Mouse (Mus musculus) hindbrain, embryonic 11.5 days (tissue): ENCODE measurements at regions not wholly inside any gene's neighbourhood (a gene's known extent, or its start where the extent isn't known, plus 50 kb on each side); places are given as distances from the start of the nearest gene placed in this dataset.
A peak's percentile ranks its signal among the peaks of the same experiment; 100 is the strongest.

Source experiments
- ATAC-seq: fragments of 200-750 bp; cut with Nextera tagmentation; 2 replicates; pipeline ENCODE4 v1.8.0; 2017; ENCODE audit warnings: mild to moderate bottlenecking, moderate TSS enrichment, moderate library complexity; ENCODE audit not compliant: low FRiP score
- DNase-seq: peaks from one replicate; pipeline ENCODE4 v3.0.0-alpha.2; 2015; ENCODE audit warnings: low spot score
- H3K27ac ChIP-seq: fragments of 300-500 bp; sonication (generic); 2 replicates; pipeline ENCODE4 v1.5.1; 2014; ENCODE audit warnings: mild to moderate bottlenecking, low read depth, low read length
- H3K27me3 ChIP-seq: fragments of 300-500 bp; sonication (generic); 2 replicates; pipeline ENCODE4 v1.6.1; 2014; ENCODE audit warnings: mild to moderate bottlenecking, low read length, moderate library complexity, mixed read lengths; ENCODE audit not compliant: control insufficient read depth, insufficient read depth
- H3K36me3 ChIP-seq: fragments of 300-500 bp; sonication (generic); 2 replicates; pipeline ENCODE4 v1.6.1; 2014; ENCODE audit warnings: mild to moderate bottlenecking, low read length, moderate library complexity, mixed read lengths; ENCODE audit not compliant: control insufficient read depth, insufficient read depth
- H3K4me1 ChIP-seq: fragments of 300-500 bp; sonication (generic); replicated peaks from 2 replicates; pipeline ENCODE4 v1.6.1; 2014; ENCODE audit warnings: low read length, mixed read lengths; ENCODE audit not compliant: control insufficient read depth, insufficient read depth
- H3K4me2 ChIP-seq: fragments of 300-500 bp; sonication (generic); replicated peaks from 2 replicates; pipeline ENCODE4 v1.6.1; 2014; ENCODE audit warnings: mild to moderate bottlenecking, low read depth, low read length
- H3K4me3 ChIP-seq: fragments of 300-500 bp; sonication (generic); 2 replicates; pipeline ENCODE4 v1.5.1; 2014; ENCODE audit warnings: low read depth, low read length
- H3K9ac ChIP-seq: fragments of 300-500 bp; sonication (generic); 2 replicates; pipeline ENCODE4 v1.6.1; 2014; ENCODE audit warnings: low read depth, low read length
- H3K9me3 ChIP-seq: fragments of 300-500 bp; sonication (generic); 2 replicates; pipeline ENCODE4 v1.6.1; 2016; ENCODE audit warnings: low read length; ENCODE audit not compliant: control insufficient read depth
- WGBS: fragments of 180-500 bp; shearing (Covaris S2); extraction: QIAGEN DNeasy Blood & Tissue Kit; methylation state at CpG from one replicate; pipeline ENCODE4 v1.1.7; 2014; 5-methylcytosine and 5-hydroxymethylcytosine counted together

DNA sequence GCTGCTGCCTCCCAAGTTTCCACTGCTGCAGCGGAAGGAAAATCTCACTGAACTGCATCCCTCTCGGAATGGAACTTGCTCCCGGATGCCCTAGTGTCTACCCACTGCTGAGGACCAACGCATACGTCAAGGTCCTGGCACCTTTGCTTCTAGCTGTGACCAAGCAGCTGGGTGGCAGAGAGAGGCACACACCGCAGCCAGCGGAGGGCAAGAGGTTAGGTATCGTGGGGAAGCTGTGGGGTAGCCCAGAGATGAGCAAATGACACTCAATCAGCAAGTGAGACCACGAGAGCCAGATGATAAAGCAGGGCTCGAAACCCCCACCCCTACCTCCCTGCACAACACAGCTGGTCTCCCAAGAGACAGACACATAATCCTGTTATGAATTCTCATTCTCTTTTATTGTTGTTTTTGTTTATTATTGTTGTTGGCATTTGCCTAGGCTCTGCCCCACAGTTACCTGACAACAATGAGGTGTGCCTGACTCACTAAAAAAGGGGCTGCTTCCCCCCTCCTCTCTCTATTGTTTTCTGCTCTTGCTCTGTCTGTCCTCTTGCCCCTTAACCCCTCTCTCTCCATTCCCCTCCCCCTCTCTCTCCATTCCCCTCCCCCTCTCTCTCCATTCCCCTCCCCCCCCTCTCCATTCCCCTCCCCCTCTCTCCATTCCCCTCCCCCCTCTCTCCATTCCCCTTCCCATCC lies 112.0 kb upstream of the Spred2 start:
- Histone ChIP-seq H3K27me3 (no peaks in the 10 kb centered on the region), H3K4me3 (no peak overlapping the region), H3K4me1 (no peaks in the 10 kb centered on the region), H3K27ac (no peak overlapping the region), H3K9ac (no peak overlapping the region), H3K9me3 (no peaks in the 10 kb centered on the region), H3K4me2 (no peak overlapping the region), H3K36me3 (no peaks in the 10 kb centered on the region)
- DNase-seq (peak; percentile 31), ATAC-seq (peak; percentile 65)
- 12% methylated on average over 10 of the region's 10 CpGs for WGBS

DNA sequence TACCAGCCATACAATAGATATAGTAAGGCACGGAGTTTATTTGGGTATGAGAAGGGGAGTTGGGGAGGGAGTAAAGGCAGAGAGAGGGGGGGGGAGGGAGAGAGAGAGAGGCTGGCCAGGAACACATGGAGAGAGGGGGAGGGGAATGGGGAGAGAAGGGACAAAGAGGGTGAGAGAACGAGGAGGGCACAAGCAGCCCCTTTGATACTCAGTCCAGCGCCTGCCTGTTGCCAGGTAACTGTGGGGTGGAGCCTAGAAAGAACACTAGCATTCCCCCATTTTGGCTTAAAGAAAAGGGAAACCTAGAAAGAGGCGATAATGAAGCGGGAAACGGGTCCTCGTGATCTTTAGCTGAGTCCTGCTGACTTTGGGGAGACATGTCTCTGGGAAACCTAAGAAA lies 110.6 kb upstream of the Spred2 start:
- Histone ChIP-seq H3K27ac (no peak overlapping the region), H3K4me1 (no peaks in the 10 kb centered on the region), H3K9me3 (no peaks in the 10 kb centered on the region), H3K36me3 (no peaks in the 10 kb centered on the region), H3K4me3 (no peak overlapping the region), H3K9ac (no peak overlapping the region), H3K27me3 (no peaks in the 10 kb centered on the region), H3K4me2 (no peak overlapping the region)
- DNase-seq: no peak
- WGBS: 65% methylated on average over 7 of the region's 7 CpGs
- ATAC-seq: no peak; the same call in 1 of the 2 replicates

DNA sequence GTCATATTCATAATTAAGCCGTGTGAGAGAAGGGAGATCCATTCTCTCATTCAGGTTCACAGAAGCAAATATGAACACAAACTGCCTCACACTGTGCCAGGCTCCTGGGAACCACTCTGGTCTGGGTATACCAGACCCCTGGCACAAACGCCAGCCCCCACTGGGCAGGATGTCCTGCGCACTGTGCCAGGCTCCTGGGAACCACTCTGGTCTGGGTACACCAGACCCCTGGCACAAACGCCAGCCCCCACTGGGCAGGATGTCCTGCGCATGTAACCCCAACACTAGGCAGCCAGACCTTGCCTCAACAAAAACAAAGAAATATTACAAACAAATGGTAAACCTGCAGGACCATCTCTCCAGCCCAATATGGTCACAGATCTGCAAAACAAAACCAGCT lies 101.2 kb upstream of the Spred2 start:
- no peak overlapping the region for H3K9ac ChIP-seq
- no peak overlapping the region for H3K27ac ChIP-seq
- whole genome bisulfite sequencing: 81% methylated on average over 5 of the region's 5 CpGs
- no peaks in the 10 kb centered on the region for H3K9me3 ChIP-seq
- no peaks in the 10 kb centered on the region for H3K27me3 ChIP-seq
- no peaks in the 10 kb centered on the region for H3K4me1 ChIP-seq
- no peak overlapping the region for H3K4me3 ChIP-seq
- H3K36me3 ChIP-seq: no peaks in the 10 kb centered on the region
- no peak for DNase-seq
- peak; percentile 31; the same call in 1 of the 2 replicates for ATAC-seq
- no peak overlapping the region for H3K4me2 ChIP-seq

DNA sequence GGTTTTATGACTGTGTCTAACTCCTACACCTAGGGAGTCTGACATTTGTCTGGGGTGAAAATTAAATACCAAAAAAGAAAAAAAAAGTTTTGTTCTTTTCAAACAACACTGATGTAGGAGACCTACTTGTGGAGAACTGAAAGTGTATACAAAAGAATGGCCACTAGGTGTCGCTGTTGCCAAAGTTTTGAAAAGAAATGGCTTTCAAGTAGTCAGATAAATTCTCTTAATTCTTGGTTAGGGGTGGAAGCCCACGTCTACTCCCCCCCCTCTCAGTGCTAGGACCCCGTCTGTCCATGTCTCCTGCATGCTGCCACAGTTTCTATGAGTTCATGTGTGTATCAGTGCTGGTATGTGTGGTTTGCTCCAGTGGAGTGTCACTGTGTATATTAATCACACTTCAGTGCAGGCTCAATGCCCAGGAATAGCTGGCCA lies 100.7 kb upstream of the Spred2 start:
- H3K36me3 ChIP-seq: no peaks in the 10 kb centered on the region

DNA sequence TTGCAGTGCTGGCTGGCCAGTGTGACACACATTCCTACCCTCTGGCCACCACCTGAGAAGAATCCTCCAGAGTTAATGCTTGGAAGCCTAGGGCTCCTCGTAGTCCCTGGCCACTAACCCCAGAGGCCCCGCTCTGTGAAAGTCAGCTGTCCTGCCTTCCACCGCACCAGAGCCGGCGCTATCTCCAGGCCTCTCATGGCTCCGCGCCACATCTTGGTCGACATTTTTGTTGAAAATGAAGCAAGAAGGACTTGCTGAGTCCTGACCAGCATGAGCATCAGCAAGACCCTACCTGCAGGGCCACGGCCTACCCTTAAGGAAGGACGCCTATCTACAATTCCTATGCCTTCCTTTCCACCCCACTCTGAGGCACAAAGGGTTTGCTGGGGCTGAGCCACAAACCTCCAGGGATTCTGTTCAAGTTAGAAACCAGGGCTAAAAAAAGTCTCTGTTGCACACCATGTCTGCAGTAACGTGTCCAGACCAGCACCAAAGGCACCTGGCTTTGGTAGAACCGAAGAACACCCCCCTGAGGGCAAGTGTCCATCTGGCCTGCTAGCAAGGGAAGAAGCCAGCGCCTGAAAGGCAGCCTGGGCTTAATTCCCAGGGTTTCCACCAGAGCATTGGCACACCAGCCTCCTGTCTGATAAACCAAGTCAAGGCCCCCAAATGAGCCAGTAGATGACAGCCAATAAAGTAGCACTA lies 97.5 kb upstream of the Spred2 start:
- Histone ChIP-seq H3K4me1 (no peaks in the 10 kb centered on the region), H3K36me3 (no peaks in the 10 kb centered on the region), H3K27me3 (no peaks in the 10 kb centered on the region), H3K9ac (no peak overlapping the region), H3K4me2 (no peak overlapping the region), H3K4me3 (no peak overlapping the region), H3K27ac (no peak overlapping the region), H3K9me3 (no peaks in the 10 kb centered on the region)
- DNase-seq: no peak
- no peak for ATAC-seq
- WGBS: 85% methylated on average over 13 of the region's 13 CpGs

More for the DNA sequence above, 100.7 kb upstream of the Spred2 start:
- Histone ChIP-seq H3K9me3 (no peaks in the 10 kb centered on the region), H3K27me3 (no peaks in the 10 kb centered on the region), H3K4me3 (no peak overlapping the region), H3K4me1 (no peaks in the 10 kb centered on the region), H3K4me2 (no peak overlapping the region), H3K27ac (no peak overlapping the region), H3K9ac (no peak overlapping the region)
- DNase-seq (peak; percentile 91), ATAC-seq (peak; percentile 64; the same call in 1 of the 2 replicates)
- WGBS: 0% methylated on average over 3 of the region's 3 CpGs

DNA sequence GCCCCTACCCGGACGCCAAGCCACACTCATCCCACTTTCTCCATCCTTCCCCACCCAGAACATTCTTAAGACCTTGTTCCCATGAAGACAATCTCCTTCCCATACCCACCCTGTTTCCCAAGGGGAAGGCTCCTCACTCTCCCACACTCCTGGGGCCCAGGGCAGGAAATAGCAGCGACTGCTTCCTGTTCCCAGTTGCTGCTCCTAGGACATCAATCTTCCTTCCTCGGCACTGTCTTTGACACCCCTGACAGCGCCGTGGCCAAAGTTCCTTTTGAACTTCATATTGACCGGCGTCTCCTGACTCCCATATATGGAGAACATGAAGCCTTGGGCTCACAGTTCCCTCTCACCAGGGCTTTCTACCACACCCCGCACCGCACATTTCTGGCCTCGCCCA lies 96.2 kb upstream of the Spred2 start:
- no peaks in the 10 kb centered on the region for H3K9me3 ChIP-seq
- DNase-seq: no peak
- no peak for ATAC-seq
- H3K4me2 ChIP-seq: no peak overlapping the region
- no peak overlapping the region for H3K27ac ChIP-seq
- H3K9ac ChIP-seq: no peak overlapping the region
- H3K27me3 ChIP-seq: no peaks in the 10 kb centered on the region
- no peak overlapping the region for H3K4me3 ChIP-seq
- 70% methylated on average over 11 of the region's 11 CpGs for WGBS
- no peaks in the 10 kb centered on the region for H3K36me3 ChIP-seq
- H3K4me1 ChIP-seq: no peaks in the 10 kb centered on the region

DNA sequence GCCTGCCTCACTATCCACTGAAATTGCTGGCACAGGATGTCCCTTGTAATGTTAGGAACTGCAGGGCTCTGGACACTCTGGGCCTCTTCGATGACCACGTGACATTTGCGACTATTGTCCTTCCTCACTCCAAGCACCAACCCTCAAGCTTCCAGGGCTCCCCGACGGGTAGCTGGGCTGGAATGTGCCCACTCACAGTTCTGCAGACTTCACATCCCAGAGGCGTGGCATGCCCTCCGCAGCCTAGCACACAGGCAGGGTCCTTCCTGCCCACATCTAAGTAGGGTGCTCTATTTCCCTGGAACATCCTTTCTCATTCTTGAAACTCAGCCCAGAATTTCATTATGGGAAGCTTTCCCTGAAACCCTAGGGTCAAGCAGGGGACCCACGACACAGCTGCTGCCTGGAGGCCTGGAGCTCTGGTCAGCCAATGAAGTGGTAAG lies 95.2 kb upstream of the Spred2 start:
- H3K27ac ChIP-seq: no peak overlapping the region
- 63% methylated on average over 8 of the region's 8 CpGs for whole genome bisulfite sequencing
- no peaks in the 10 kb centered on the region for H3K27me3 ChIP-seq
- H3K36me3 ChIP-seq: no peaks in the 10 kb centered on the region
- H3K9me3 ChIP-seq: no peaks in the 10 kb centered on the region
- no peak overlapping the region for H3K9ac ChIP-seq
- H3K4me2 ChIP-seq: no peak overlapping the region
- no peaks in the 10 kb centered on the region for H3K4me1 ChIP-seq
- ATAC-seq (no peak), DNase-seq (no peak)
- no peak overlapping the region for H3K4me3 ChIP-seq

DNA sequence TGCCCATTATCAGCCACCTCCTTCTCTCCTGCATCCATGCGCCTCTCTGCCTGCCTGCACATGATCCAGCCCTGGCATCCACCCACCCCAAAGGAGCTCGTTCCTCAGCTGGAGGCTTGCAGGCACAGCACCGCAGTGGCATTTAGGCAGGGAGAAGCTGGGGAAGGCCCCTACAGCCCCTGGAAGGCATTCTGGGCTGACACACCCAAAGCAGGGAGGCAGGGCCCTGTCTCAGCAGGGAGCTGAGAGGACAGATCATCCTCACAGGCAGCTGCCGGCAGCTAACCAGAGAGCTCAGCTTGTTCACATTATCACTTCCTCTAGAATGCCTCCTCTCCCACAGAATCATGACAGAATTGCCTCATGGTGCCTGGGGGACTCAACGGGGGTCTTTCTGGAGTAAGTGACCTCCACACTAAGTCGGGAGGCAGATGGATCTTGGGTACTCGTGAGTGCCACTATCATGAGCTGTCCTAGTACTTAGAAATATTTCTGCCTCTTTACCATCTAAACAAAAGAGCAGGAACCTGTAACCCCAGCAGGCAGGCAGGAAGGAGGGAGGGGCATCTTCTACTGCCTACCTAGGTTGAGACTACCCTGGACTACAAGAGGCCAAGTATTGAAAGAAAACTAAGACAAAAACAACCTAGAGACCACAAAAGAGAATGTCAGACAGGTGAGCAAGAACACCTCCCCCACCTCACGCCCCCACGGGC lies 94.5 kb upstream of the Spred2 start:
- no peak overlapping the region for H3K9ac ChIP-seq
- 35% methylated on average over 9 of the region's 9 CpGs for WGBS
- H3K4me2 ChIP-seq: no peak overlapping the region
- no peak for DNase-seq
- H3K9me3 ChIP-seq: no peaks in the 10 kb centered on the region
- ATAC-seq: no peak
- no peak overlapping the region for H3K27ac ChIP-seq
- H3K27me3 ChIP-seq: no peaks in the 10 kb centered on the region
- no peaks in the 10 kb centered on the region for H3K4me1 ChIP-seq
- no peaks in the 10 kb centered on the region for H3K36me3 ChIP-seq
- no peak overlapping the region for H3K4me3 ChIP-seq
